Mouse (Mus musculus) CH12.LX (cell line): ENCODE data around the gene Usp35. TPM values are rescaled to one million over a fixed set of nuclear protein-coding genes. Genes with fewer than 3 reads are reported as not detected.

Experiments used
- DNase-seq: peaks from one replicate; pipeline ENCODE4 v3.0.0-alpha.2; 2013; ENCODE audit errors: extremely low read depth
- H3K27ac ChIP-seq: 2 replicates; pipeline ENCODE4 v1.5.1; 2012; ENCODE audit warnings: low read depth, mild to moderate bottlenecking, control low read depth, moderate library complexity; ENCODE audit not compliant: insufficient read depth
- H3K27me3 ChIP-seq: replicated peaks from 2 replicates; pipeline ENCODE3; 2012; ENCODE audit warnings: inconsistent platforms
- H3K36me3 ChIP-seq, 2 experiments: replicated peaks in 1 of 2; 2 replicates each; pipeline versions ENCODE3 to v1.6.1; 2012; ENCODE audit warnings: inconsistent platforms in 1 of 2, low read length in 1 of 2, mild to moderate bottlenecking in 1 of 2, mixed read lengths in 1 of 2, moderate library complexity in 1 of 2; ENCODE audit not compliant: control insufficient read depth in 1 of 2, insufficient read depth in 1 of 2
- H3K4me1 ChIP-seq, 2 experiments: 2 replicates each; pipeline ENCODE4 v1.6.1; 2012; ENCODE audit warnings: inconsistent platforms in 1 of 2, moderate library complexity in 1 of 2; ENCODE audit not compliant: insufficient read depth in 2 of 2, control insufficient read depth in 1 of 2
- H3K4me2 ChIP-seq: 2 replicates; pipeline ENCODE4 v1.6.1; 2012; ENCODE audit warnings: low read depth, mild to moderate bottlenecking, control low read depth; ENCODE audit not compliant: poor library complexity, insufficient read depth, severe bottlenecking
- H3K4me3 ChIP-seq, 3 experiments: fragments of 150-350 bp in 1 of 3; sonication (generic) in 1 of 3; replicated peaks in 1 of 3; 2 replicates each; pipeline versions ENCODE3 to v1.5.1; 2011 to 2012; ENCODE audit warnings: low read depth in 2 of 3, low read length in 2 of 3, mild to moderate bottlenecking in 2 of 3, moderate library complexity in 2 of 3, control low read depth in 1 of 3, improper control_type of control experiment in 1 of 3, inconsistent platforms in 1 of 3, mixed read lengths in 1 of 3; ENCODE audit not compliant: poor library complexity in 1 of 3
- H3K79me2 ChIP-seq: replicated peaks from 2 replicates; pipeline ENCODE4 v1.6.1; 2012; ENCODE audit warnings: mild to moderate bottlenecking, moderate library complexity; ENCODE audit not compliant: control insufficient read depth, poor library complexity, insufficient read depth, severe bottlenecking; ENCODE audit errors: extremely low read depth
- H3K9ac ChIP-seq: 2 replicates; pipeline ENCODE4 v1.6.1; 2012; ENCODE audit warnings: low read depth, mild to moderate bottlenecking, control low read depth, moderate library complexity; ENCODE audit not compliant: insufficient read depth
- H3K9me3 ChIP-seq: replicated peaks from 2 replicates; pipeline ENCODE3; 2012; ENCODE audit warnings: low read length, inconsistent platforms, mixed read lengths
- CHD2 ChIP-seq: IDR thresholded peaks from 2 replicates; pipeline ENCODE4 v1.6.1; 2011; ENCODE audit warnings: low read length, improper control_type of control experiment
- ELF1 ChIP-seq: IDR thresholded peaks from 2 replicates; pipeline ENCODE4 v1.6.1; 2014; ENCODE audit warnings: low read depth, mild to moderate bottlenecking, inconsistent platforms, low read length, improper control_type of control experiment
- GABPA ChIP-seq: IDR thresholded peaks from 2 replicates; pipeline ENCODE4 v1.6.1; 2012; ENCODE audit warnings: low read depth, low read length, improper control_type of control experiment, inconsistent platforms; ENCODE audit not compliant: insufficient replicate concordance
- HCFC1 ChIP-seq: IDR thresholded peaks from 2 replicates; pipeline ENCODE4 v1.6.1; 2012; ENCODE audit warnings: low read depth, mild to moderate bottlenecking, inconsistent platforms, low read length, improper control_type of control experiment
- IRF4 ChIP-seq: IDR thresholded peaks from 2 replicates; pipeline ENCODE4 v1.6.1; 2014; ENCODE audit warnings: low read depth, mild to moderate bottlenecking, inconsistent platforms, low read length, improper control_type of control experiment
- KAT2A ChIP-seq: IDR thresholded peaks from 2 replicates; pipeline ENCODE4 v1.6.1; 2012; ENCODE audit warnings: low read length, improper control_type of control experiment, inconsistent platforms; ENCODE audit not compliant: insufficient replicate concordance
- MAFK ChIP-seq: IDR thresholded peaks from 2 replicates; pipeline ENCODE4 v1.6.1; 2011; ENCODE audit warnings: low read length, improper control_type of control experiment; ENCODE audit not compliant: insufficient replicate concordance
- MAX ChIP-seq: IDR thresholded peaks from 2 replicates; pipeline ENCODE4 v1.6.1; 2011; ENCODE audit warnings: low read length, improper control_type of control experiment
- MAZ ChIP-seq: IDR thresholded peaks from 2 replicates; pipeline ENCODE4 v1.6.1; 2012; ENCODE audit warnings: low read depth, mild to moderate bottlenecking, inconsistent platforms, low read length, improper control_type of control experiment, moderate library complexity
- MEF2A ChIP-seq: IDR thresholded peaks from 2 replicates; pipeline ENCODE4 v1.6.1; 2014; ENCODE audit warnings: low read depth, mild to moderate bottlenecking, inconsistent platforms, low read length, improper control_type of control experiment, borderline replicate concordance
- MXI1 ChIP-seq: IDR thresholded peaks from 2 replicates; pipeline ENCODE4 v1.6.1; 2011; ENCODE audit warnings: mild to moderate bottlenecking, low read depth, low read length, improper control_type of control experiment
- NRF1 ChIP-seq: IDR thresholded peaks from 2 replicates; pipeline ENCODE4 v1.6.1; 2014; ENCODE audit warnings: low read depth, mild to moderate bottlenecking, inconsistent platforms, low read length, improper control_type of control experiment, moderate library complexity
- PAX5 ChIP-seq: IDR thresholded peaks from 2 replicates; pipeline ENCODE4 v1.6.1; 2012; ENCODE audit warnings: low read length, inconsistent platforms, mixed read lengths
- POLR2A ChIP-seq: IDR thresholded peaks from 2 replicates; pipeline ENCODE4 v1.6.1; 2011; ENCODE audit warnings: low read depth, mild to moderate bottlenecking, improper control_type of control experiment, low read length
- RCOR1 ChIP-seq: conservative IDR thresholded peaks from 2 replicates; pipeline ENCODE4 v1.6.1; 2012; ENCODE audit warnings: low read depth, mild to moderate bottlenecking, inconsistent platforms, low read length, improper control_type of control experiment
- SIN3A ChIP-seq: IDR thresholded peaks from 2 replicates; pipeline ENCODE4 v1.6.1; 2012; ENCODE audit warnings: low read length, improper control_type of control experiment, inconsistent platforms
- ZKSCAN1 ChIP-seq: IDR thresholded peaks from 2 replicates; pipeline ENCODE4 v1.6.1; 2012; ENCODE audit warnings: low read depth, inconsistent platforms, low read length, improper control_type of control experiment, borderline replicate concordance
- ZMIZ1 ChIP-seq: IDR thresholded peaks from 2 replicates; pipeline ENCODE4 v1.6.1; 2012; ENCODE audit warnings: low read depth, mild to moderate bottlenecking, inconsistent platforms, low read length, improper control_type of control experiment
- dilution Hi-C: fragments of 300-500 bp; cut with MboI; formaldehyde crosslinking; loops from 2 replicates; pipeline ENCODE4 v1.14.3; 2020; ENCODE audit warnings: low sequenced_read_pairs; ENCODE audit not compliant: extremely low pct_unique_long_range_greater_than_20kb, extremely low pct_ligation_motif_present
- in situ Hi-C: fragments of 300-500 bp; cut with MboI; formaldehyde crosslinking; loops from 3 replicates; pipeline ENCODE4 v1.14.3; 2019; ENCODE audit warnings: low sequenced_read_pairs, low pct_ligation_motif_present, low pct_unique_long_range_greater_than_20kb, mixed read lengths
- polyA plus RNA-seq: library from polyadenylated mRNA; unstranded; fragments of >175 nt; gene quantifications from 2 replicates; pipeline ENCODE4 v1.2.1, GENCODE M21; 2012; ENCODE audit warnings: low read depth; ENCODE audit not compliant: insufficient read length
- total RNA-seq, 2 experiments: library from RNA; depleted of rRNA; stranded (reverse); fragments of 300-350 nt in 1 of 2; fragments of >200 nt in 1 of 2; gene quantifications; 2 replicates each; pipeline ENCODE4 v1.2.3; 2012 to 2014

Gene Usp35
- total RNA-seq (2012; rRNA removed): 0.92 and 1.8 TPM in 2 replicates
- 0.77 and 1.3 TPM in 2 replicates for total RNA-seq (2014; rRNA removed)
- 1.2 and 1.6 TPM in 2 replicates for polyA plus RNA-seq

- Histone ChIP-seq H3K9ac (peak within 1 kb of the TSS; percentile 34), H3K27ac (no peak within 1 kb of the TSS), H3K79me2 (no peaks in the 10 kb centered on the region)
- TF ChIP-seq KAT2A (peak; percentile 92; the same call in 1 of the 2 replicates), IRF4 (peak; percentile 56; the same call in 1 of the 2 replicates), MXI1 (peak; percentile 35; the same call in 1 of the 2 replicates), SIN3A (peak; percentile 90), MAZ (peak; percentile 95), CHD2 (peak; percentile 56; the same call in 1 of the 2 replicates), NRF1 (peak; percentile 44), POLR2A (0 out of 2 replicates have a peak, but pooled peaks have one; percentile 35), PAX5 (no peak), RCOR1 (no peak), ZKSCAN1 (no peak), ZMIZ1 (no peak), HCFC1 (peak; percentile 96), GABPA (peak; percentile 48; the same call in 1 of the 2 replicates), MEF2A (peak; percentile 34; the same call in 1 of the 2 replicates), MAX (no peak), ELF1 (peak; percentile 79), MAFK (no peak)
- TF ChIP-seq, all 38 proteins: peak for 12
- in situ Hi-C loops (no loop called here), dilution Hi-C loops (no loop called here)
- DNase-seq: peak; percentile 93
- H3K4me3 ChIP-seq: peak within 1 kb of the TSS; percentile 69 to 84 (median 70)
- no peaks in the 10 kb centered on the region for H3K9me3 ChIP-seq
- peaks cover 6 to 30% of the 10 kb centered on the region in 2 experiments for H3K4me1 ChIP-seq
- H3K4me2 ChIP-seq: peak within 1 kb of the TSS; percentile 48
- H3K27me3 ChIP-seq: no peaks in the 10 kb centered on the region
- H3K36me3 ChIP-seq: no peaks in the 10 kb centered on the region
Observed at GRCm38 (mm10) chr7:97331726-97332666, at the start of gene Usp35, which contains the start of gene Kctd21. Gene Usp35, minus strand, starts transcription at chr7:97332020. Gene Kctd21, plus strand, starts transcription at chr7:97332327.
